Mouse (Mus musculus) thymus, postnatal 25 days (tissue): ENCODE measurements around the gene Map10.

ENCODE experiments used
- DNase-seq: peaks from one replicate; pipeline ENCODE4 v3.0.0; 2022

Map10 gene

GRCm38 (mm10) chr8:125722675-125723074, 53.1 kb downstream of the Map10 start:
- DNase-seq: no peak
